ENCODE assay signal across 8 mouse cellular contexts in the genomic region with DNA sequence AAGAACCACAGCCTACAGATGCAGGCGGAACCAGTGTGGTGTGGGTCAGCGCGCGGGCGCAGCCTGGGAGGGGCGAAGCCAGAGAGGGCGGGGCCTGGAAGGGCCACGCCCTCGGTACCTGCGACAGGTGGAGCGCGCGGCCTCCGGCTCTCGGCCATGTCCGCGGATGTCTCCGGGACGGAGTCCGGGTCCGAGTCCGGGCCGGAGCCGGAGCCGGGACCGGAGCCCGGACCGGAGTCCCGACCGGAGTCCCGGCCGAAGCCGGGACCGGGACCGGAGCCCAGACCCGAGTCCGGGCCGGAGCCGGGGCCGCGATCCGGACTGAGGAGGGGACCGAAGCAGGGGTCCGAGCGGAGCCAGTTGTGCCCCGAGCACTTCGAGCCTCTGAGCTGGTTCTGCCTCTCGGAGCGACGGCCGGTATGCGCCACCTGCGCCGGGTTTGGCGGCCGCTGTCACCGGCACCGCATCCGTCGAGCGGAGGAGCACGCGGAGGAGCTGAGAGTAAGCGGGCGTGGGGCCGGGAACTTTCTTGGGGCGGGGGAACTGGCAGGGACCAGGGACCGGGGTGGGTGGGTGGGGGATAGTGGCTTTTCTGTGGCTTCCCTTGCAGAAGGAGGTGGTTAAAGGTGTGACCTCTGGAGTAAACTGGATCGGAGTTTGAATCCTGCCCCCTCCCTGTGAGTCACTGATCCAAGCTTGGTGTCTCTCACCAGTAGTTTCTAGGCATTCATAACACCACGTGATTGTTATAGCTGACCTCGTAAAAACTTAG. TPM values are rescaled to one million over a fixed set of nuclear protein-coding genes. Genes with fewer than 3 reads are reported as not detected.
DNase-seq lines count a peak whose midpoint lies in the region; ATAC-seq and TF ChIP-seq lines count a peak whose summit lies in the region.

A gene (plus strand): TSS at position 117 of the 772 bp plus-strand sequence.

- no peaks in the 10 kb centered on the region; the same call in 1 of the 2 replicates for H3K4me1 ChIP-seq in embryonic fibroblast, embryonic 13.5 days (ENCODE audit: control insufficient read depth, insufficient read depth, low read length)
- H3K4me1 ChIP-seq in liver, embryonic 12.5 days: peaks cover 23% of the 10 kb centered on the region

- H3K27me3 ChIP-seq in liver, embryonic 12.5 days (replicated peaks): peaks cover 48% of the 10 kb centered on the region

- peak within 1 kb of the TSS; percentile 43; the same call in 1 of the 2 replicates for H3K9ac ChIP-seq in liver, embryonic 12.5 days

- no peaks in the 10 kb centered on the region for H3K36me3 ChIP-seq in liver, embryonic 12.5 days

- TF ChIP-seq CTCF in embryonic fibroblast, embryonic 13.5 days (IDR thresholded peaks at IDR 0.05; ENCODE audit: borderline replicate concordance, insufficient read depth, low read length): no peak

- peak; percentile 58 for ATAC-seq in activated CD4-positive, CD25-positive, alpha-beta regulatory T cell, adult 4 months
- ATAC-seq in liver, embryonic 12.5 days: peak; percentile 70
- ATAC-seq in monocyte, adult 5-6 weeks (replicated peaks; ENCODE audit: insufficient number of reproducible peaks, low FRiP score, low TSS enrichment, poor library complexity, severe bottlenecking): peak; percentile 49

- peak within 1 kb of the TSS; percentile 33 for H3K4me3 ChIP-seq in embryonic fibroblast, embryonic 13.5 days (ENCODE audit: insufficient read depth, low read length)
- H3K4me3 ChIP-seq in liver, embryonic 12.5 days: peak within 1 kb of the TSS; percentile 55

- 2% methylated on average over 71 of the region's 71 CpGs for WGBS in liver, embryonic 12.5 days (ENCODE audit: insufficient replicate concordance)

- peak; percentile 77 for DNase-seq in 416B (ENCODE audit: low read depth)
- peak; percentile 81 for DNase-seq in induced T-regulatory cell, adult 2 months (ENCODE audit: low read depth)
- DNase-seq in thymus, postnatal 0 days (ENCODE audit: low spot score): peak; percentile 60
- DNase-seq in left cerebral cortex, postnatal 4 days: no peak

- intact Hi-C loops in left cerebral cortex, postnatal 4 days (cut with DNase I): no loop called here

- peak within 1 kb of the TSS; percentile 86 for H3K4me2 ChIP-seq in liver, embryonic 12.5 days

- no peak within 1 kb of the TSS for H3K27ac ChIP-seq in embryonic fibroblast, embryonic 13.5 days (ENCODE audit: insufficient read depth, low read length)
- no peak within 1 kb of the TSS for H3K27ac ChIP-seq in liver, embryonic 12.5 days

- TF ChIP-seq POLR2A in embryonic fibroblast, embryonic 13.5 days (IDR thresholded peaks at IDR 0.05; ENCODE audit: low read depth, low read length): no peak

- no peaks in the 10 kb centered on the region for H3K9me3 ChIP-seq in liver, embryonic 12.5 days (replicated peaks)

RNA-seq across cellular contexts. Expression of the gene that starts here (rescaled TPM):
- 1 to 10 TPM; 1.0 to 2.1 TPM for polyA plus RNA-seq in activated CD4-positive, CD25-positive, alpha-beta regulatory T cell, adult 4 months (2017; shearing (Covaris generic))
- not detected in 2 replicates for polyA plus RNA-seq in embryonic fibroblast, embryonic 13.5 days (2011; ENCODE audit: insufficient read length, low read depth, missing spikeins)
- polyA plus RNA-seq in liver, embryonic 12.5 days (2016; fragmentation: Nextera tagmentation; extraction: Ambion mirVana): 0.24 and 0.27 TPM in 2 replicates
- 3.1 to 11.8 TPM (median 8.4 TPM) in 3 replicates for total RNA-seq in monocyte, adult 5-6 weeks (2017)
- polyA plus RNA-seq in thymus, postnatal 0 days (2015; fragmentation: Nextera tagmentation; extraction: Ambion mirVana): 10.6 TPM in 2 replicates
- under 1 TPM; 0.36 TPM for total RNA-seq in left cerebral cortex, postnatal 4 days (2021)

Comparison
In these comparisons a context has a peak if more than half of its experiments do, and no peak if none do; other contexts are left out.
1. Peak in ATAC-seq, H3K4me3 ChIP-seq, H3K9ac ChIP-seq and H3K4me2 ChIP-seq in liver, embryonic 12.5 days; RNA of the gene not detected or under 1 TPM.